Mouse (Mus musculus): ENCODE results near the gene Sgms1.

DNA sequence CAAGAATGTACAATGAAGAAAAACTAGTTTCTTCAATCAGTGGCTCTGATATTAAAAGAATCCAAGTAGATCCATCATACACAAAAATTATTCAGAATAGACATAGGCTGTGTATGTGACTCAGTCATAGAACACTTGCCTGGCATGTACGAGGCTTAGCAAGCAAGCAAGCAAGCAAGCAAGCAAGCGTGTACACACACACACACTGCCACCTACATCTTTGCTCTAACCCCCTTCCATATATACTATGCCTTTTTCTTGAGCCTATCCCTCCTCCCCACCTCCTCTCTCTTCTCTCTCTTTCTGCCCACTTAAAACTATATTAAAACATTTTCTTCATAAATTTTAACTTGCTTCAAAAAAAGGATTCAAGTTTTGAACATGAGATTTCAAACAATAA lies 54.8 kb downstream of the Sgms1 start:
- TF ChIP-seq POLR2A (IDR thresholded peaks at IDR 0.05; ENCODE audit: insufficient read depth, low read depth, low read length) (no peak), CTCF (IDR thresholded peaks at IDR 0.05) (no peak), EP300 (IDR thresholded peaks at IDR 0.05; ENCODE audit: insufficient read depth, low read depth, low read length) (no peak)

Data from heart, adult 2 months (tissue).